Mouse (Mus musculus): Measurements from ENCODE around the gene Tmem101.
A peak's percentile ranks its signal among the peaks of the same experiment; 100 is the strongest.

The Tmem101 gene

GRCm38 (mm10) chr11:102147213-102147989 lies 8.8 kb downstream of the Tmem101 start:
- no peak for DNase-seq

DNA sequence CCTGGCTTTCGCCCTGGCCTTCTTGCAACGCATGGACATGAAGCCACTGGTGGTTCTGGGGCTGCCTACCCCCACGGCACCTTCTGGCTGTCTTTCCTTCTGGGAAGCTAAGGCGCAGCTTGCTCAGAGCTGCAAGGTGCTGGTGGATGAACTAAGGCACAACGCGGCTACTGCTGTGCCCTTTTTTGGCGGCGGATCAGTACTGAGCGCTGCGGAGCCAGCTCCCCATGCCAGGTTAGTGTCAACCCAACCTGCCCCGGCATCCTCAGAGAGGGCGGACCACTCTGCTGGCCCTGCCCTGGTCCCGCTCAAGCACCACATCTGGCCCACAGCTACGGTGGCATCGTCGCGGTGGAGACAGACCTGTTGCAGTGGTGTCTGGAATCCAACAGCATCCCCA lies 9.7 kb downstream of the Tmem101 start:
- DNase-seq, result no peak

GRCm38 (mm10) chr11:102146005-102146404 lies 10.2 kb downstream of the Tmem101 start:
- no peak for DNase-seq

GRCm38 (mm10) chr11:102145471-102146001 lies 10.7 kb downstream of the Tmem101 start, which contains the start of gene Nags:
TSS of gene Nags (plus strand) at chr11:102145513.
- no peak for DNase-seq

DNA sequence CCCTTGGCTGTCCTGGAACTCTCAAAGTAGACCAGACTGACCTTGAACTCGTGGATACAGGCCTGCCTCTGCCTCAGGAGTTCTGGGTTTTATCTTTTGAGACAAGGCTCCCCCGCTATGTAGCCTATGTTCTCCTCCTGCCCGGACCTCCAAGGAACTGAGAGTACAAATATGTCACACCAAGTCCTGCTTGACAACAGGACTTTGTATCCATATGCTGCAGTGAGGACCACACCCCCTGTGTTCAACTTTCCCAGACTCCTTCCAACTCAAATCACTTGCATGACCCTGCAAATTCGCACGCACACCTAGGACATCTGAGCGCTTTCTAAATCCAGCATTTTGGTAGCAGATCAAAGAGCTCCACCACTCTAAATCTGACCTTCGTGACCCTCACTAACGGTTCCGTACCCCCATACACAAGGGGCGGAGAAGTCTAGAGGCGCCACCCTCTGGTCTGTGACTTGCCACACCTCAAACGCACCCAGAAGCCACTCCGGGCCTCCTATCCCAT lies 11.2 kb downstream of the Tmem101 start:
- DNase-seq, result no peak

GRCm38 (mm10) chr11:102142355-102142754 lies 13.8 kb downstream of the Tmem101 start:
- no peak for DNase-seq

- DNase-seq, result peak; percentile 23
These were observed 15.7 kb downstream of the Tmem101 start for GRCm38 (mm10) chr11:102140508-102140907.

- DNase-seq, result peak; percentile 45
These were observed 17.8 kb downstream of the Tmem101 start for GRCm38 (mm10) chr11:102138447-102138740.

DNA sequence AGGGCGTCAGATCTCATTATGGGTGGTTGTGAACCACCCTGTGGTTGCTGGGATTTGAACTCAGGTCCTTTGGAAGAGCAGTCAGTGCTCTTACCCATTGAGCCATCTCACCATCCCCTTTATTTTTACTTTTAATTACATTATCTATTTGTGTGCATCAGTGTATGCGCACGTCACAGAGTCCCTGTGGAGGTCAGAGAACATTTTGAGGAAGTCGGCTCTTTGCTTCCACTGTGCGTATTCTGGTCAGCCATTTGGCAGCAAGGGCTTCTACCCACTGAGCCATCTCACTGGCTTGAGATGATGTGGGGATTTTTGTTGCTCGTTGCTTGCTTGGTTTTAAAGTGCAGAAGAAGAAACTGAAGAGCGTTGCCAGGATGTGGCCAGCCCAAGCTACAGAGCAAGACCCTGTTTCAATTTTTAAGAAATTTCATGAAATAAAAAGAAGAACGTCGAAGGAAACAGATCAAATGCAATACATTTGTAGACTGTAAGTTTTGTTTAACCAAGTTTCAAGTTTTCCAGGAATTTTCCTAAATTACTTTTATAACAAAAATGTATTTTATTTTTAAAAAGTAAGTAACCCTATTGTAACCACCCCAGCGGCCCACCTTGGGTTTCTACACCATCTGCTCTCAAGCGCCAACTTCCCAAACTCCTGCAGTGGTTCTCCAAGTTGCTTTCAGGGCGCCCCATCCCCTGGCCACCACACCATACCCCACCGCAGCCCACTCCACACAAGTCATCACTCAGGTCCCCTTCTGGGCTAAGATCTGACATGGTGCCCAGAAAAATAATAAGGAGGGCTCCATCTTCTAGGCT lies 18.4 kb downstream of the Tmem101 start:
- no peak for DNase-seq

- no peak for DNase-seq
These were observed 21.7 kb downstream of the Tmem101 start for GRCm38 (mm10) chr11:102134516-102134915.

GRCm38 (mm10) chr11:102117386-102117785 lies 38.8 kb downstream of the Tmem101 start:
- no peak for DNase-seq

GRCm38 (mm10) chr11:102116241-102116640 lies 40.0 kb downstream of the Tmem101 start:
- no peak for DNase-seq

DNA sequence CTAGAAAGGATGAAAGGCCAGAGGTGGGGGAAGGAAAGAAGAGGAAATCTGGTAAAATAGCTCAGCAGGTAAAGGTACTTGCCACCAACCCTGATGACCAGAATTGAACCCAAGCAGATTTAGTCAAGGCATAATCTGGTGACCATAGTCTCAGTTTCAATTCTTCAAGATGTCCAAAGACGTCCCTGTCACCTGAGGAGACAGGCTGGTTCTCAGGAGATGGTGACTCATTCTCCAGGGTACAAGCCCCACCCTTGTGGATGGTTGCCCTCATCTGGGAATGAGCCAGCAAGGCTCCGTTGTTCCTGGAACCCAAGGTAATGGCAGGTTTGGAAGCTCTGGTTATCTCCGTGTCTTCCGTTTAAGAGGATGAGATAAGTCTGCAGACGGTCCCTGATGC lies 44.6 kb downstream of the Tmem101 start:
- no peak for DNase-seq

DNA sequence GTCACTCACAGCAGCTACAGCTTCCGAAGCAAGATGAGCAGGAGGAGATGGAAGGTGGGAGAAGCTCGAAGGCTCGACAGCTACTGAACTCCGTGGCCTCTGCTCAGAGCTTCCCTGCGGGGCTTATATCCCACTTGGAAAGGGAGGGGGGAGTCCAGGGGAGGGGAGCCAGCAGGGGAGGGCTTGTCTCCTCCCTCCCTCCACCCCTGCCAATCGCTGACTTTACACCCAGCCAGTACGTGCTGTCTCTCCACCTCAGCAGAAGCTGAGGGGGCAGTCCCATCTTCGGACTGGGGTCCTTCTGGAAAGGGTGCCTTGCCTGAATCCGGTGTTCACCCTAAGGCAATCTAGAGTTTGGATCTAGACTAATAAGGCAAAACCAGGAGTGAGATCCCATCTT lies 48.5 kb downstream of the Tmem101 start, which contains the start of gene Pyy:
Pyy (minus strand) TSS at position 101 of the 400 bp plus-strand sequence.
- DNase-seq, result no peak

DNA sequence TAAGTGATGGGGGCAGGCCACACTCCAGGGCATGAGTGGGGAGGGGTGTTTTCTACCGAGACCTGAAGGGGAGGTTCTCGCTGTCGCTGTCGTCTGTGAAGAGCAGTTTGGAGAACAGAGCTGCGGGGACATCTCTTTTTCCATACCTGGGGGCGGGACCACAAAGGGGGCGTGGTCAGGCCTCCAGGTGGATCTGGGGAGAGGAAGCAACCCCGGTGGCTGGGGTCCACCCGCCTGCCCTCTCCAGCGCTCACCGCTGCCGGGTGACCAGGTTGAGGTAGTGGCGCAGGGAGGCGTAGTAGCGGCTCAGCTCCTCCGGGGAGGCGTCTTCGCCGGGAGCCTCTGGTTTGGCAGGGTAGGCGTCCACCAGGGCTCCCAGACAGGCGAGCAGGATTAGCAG lies 49.3 kb downstream of the Tmem101 start:
- DNase-seq, result no peak
